Mouse (Mus musculus): Measurements from ENCODE around the gene Kitl.
A peak's percentile ranks its signal among the peaks of the same experiment; 100 is the strongest.

The Kitl gene

DNA sequence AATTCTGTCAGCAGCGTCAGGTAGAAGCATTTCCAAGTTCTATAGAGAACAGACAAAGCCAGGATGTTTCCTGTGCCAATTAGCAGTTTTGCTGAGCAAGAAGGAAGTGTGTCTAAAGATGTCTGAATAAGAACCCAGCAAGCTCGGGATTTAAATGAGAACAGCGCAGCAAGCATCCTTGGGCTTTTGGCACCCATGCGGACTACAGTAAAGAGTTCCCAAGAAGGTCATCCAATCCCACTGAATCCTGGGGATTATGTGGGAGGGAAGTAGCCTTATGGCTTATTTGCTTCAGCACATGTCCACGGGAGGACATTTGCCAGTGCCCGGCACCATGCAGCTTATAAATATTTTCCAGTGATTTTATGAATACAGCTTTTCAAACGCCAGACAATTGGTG is 95.8 kb downstream of the Kitl start:
- DNase-seq (ENCODE audit: extremely low spot score, low spot score), result no peak

DNA sequence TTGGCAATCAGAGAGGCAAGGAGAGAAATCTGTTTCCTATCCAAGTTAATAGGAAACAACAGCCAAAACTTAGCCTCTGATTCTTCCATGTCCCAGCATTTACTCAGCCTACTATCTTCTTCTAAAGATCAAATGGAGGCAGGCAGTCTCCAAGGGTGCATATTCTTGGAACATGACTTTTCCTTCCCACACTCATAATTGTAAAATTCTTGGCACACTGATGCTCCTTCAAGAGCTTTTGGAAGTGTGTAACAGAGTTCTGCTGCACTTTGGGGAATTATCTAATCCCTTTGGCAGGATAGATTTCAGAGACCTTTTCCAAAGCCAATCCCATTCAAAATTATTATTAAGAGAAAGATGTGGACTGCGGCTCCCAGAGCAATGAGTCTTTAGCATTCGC is 100.1 kb downstream of the Kitl start:
- DNase-seq (ENCODE audit: extremely low spot score, low spot score), result no peak

DNA sequence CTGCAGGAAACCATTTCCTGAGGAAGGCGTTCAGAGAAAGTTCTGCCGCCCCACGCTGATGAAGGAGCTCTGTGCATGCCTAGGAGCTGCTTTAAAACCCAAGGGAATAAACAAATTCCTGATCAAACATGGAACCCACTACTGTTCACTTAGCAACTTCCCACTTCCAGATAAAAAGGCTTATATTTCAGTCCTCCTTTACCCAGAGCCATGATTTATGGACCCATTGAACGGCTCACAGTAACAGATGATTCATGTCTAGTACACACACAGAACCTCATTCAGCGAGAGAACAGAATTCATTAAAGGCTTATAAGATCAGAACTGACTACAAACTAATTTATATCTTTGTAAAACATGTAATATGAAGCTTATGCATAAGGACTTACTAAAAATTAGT is 109.0 kb downstream of the Kitl start:
- DNase-seq (ENCODE audit: extremely low spot score, low spot score), result no peak

DNA sequence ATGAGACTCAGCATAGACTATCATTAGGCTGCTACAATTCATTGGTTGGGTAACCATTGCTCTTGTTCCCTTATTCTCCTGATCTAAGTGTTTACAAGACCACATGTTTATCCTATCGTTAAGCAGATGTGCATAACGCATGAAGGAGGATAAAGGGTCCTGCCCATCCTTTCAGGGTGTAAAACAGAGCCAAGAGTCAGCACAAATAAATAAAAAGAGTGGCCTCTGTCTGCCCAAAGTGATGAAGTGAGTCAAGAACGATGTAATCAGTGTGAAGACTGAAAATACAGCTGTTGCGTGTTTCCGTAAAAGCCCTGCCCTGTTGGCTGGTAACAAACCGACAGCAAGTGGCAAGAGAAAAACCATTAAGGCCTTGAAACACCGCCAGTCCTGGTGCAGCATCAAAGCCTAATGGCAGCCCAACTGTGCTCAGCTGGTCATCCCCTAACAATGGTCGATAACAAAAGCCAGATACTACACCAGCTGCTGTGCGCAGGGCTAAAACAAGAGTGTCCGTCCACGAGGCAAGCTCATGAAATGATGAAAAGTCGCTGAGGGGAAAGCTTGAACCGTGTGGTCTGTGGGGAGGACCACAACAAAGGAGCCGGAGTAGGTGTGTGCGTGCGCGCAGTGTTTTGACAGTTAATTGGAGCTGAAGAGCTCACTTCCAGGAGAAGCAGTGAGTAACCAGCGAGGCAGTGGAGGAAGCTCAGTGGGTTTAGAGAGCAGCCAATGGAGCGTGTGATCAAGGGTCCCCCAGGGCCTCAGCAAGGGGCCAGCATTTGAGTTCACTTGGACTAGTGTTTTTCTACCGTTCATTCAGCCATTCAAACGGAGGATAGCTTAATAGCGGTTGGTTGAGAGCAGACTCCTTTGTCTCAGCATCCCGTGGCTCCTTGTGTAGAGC is 112.7 kb downstream of the Kitl start:
- peak; percentile 41 for DNase-seq (ENCODE audit: extremely low spot score, low spot score)

DNA sequence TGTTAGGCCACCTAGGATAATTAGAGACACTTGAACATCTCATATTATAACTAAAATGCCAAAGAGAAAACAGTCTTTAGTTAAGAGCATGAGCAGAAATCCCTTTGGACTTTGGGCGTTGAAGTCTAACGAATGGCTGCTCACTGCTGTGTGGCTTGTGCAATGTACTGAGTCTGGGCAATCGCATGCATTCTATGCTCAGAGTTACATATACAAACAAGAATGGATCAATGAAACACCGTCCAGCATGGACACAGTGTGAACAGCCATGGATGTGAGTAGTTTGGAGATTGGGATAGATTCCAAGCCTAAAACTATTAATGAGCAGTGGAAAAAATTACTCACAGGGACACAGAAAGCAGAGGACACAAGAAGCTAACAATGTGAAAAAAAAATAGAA is 116.2 kb downstream of the Kitl start:
- no peak for DNase-seq (ENCODE audit: extremely low spot score, low spot score)

DNA sequence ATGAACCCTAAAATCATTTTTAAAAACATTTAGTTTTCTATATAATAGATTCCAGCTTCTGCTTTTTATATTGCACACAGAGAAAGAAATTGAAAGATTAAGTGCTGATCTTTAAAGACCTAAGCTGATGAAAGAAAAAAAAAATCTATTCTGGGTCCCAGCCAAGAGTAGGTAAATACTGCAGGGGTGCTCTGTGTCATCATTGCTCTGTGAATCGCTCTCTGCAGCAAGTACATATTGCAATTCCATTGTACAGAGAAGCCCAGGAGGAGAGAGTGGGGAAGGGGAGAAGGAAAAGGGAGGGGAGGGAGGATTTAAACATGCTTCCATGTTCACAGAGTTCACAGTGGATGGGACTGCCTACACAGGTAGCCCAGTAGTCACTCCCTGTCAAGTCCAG is 116.9 kb downstream of the Kitl start:
- DNase-seq (ENCODE audit: extremely low spot score, low spot score), result no peak

DNA sequence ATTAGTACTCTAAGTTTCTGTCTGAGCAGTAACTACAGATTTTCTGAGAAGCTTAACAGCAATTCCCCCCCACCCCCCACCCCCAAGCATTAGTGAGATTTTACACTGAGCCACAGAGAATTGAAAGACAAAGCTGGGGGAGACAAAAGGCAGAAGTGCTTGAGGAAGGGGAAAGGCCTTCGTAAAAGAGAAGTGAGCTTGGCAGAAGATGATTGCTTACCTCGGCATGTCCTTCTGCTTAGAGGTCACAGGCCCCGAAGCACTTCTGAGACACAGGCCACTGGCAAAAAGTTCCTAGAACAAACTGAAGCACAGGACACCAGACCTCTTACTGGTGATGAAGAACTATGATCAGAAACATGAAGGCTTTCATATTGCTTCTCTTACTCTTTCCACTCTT is 123.1 kb downstream of the Kitl start:
- DNase-seq (ENCODE audit: extremely low spot score, low spot score), result no peak

DNA sequence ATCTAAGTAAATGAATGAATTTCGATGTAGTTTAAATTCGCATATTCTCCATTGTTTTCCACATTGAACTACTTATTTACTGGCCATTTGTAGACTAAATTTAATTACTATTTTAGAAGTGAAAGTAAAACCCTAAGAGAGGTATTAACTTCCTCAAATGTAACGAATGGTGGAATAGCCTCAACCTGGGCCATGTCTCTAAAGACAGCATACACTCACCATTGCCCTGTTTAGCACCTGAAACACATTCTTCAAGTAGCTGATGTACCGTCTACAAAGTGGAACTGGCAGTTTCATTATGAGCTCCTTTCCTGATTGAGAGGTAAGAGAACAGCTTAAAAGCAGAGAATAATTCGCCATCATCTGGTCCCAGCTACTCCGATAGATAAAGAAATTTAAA is 132.7 kb downstream of the Kitl start:
- DNase-seq (ENCODE audit: extremely low spot score, low spot score), result no peak

Data from neural tube, embryonic 10.5 days (tissue).